Mouse (Mus musculus) megakaryocyte-erythroid progenitor cell, adult 5-6 weeks (primary cell): Measurements from ENCODE around the gene Tep1. TPM values are rescaled to one million over a fixed set of nuclear protein-coding genes. Genes with fewer than 3 reads are reported as not detected.
A peak's percentile ranks its signal among the peaks of the same experiment; 100 is the strongest.

ENCODE experiments used
- ATAC-seq: replicated peaks from 2 replicates; pipeline ENCODE4 v1.8.0; 2016; ENCODE audit warnings: mild to moderate bottlenecking, inconsistent platforms; ENCODE audit not compliant: severe bottlenecking, poor library complexity, low FRiP score, low TSS enrichment
- total RNA-seq, 2 experiments: library from RNA; stranded (forward) in 1 of 2; stranded (reverse) in 1 of 2; fragments of 200-1000, 215-1000 nt in 1 of 2; fragments of >200 nt in 1 of 2; fragmentation: Nextera tagmentation in 1 of 2; gene quantifications; 2 replicates each; pipeline ENCODE4 v1.2.3; 2014 to 2017

Tep1 gene
- total RNA-seq, 2 experiments from 2014 or later: 9.1 to 11.1 TPM

- ATAC-seq: peak; percentile 67
Observed at GRCm38 (mm10) chr14:50799502-50800259, 70.7 kb downstream of the Tep1 start.

- ATAC-seq: peak; percentile 65; the same call in 1 of the 2 replicates
Observed at GRCm38 (mm10) chr14:50798512-50798911, 71.8 kb downstream of the Tep1 start.

- ATAC-seq: no peak
Observed at GRCm38 (mm10) chr14:50796464-50796863, 73.9 kb downstream of the Tep1 start.

GRCm38 (mm10) chr14:50795965-50796364 lies 74.4 kb downstream of the Tep1 start:
- no peak for ATAC-seq

GRCm38 (mm10) chr14:50795261-50795935 lies 75.0 kb downstream of the Tep1 start:
- ATAC-seq: no peak

GRCm38 (mm10) chr14:50788157-50788556 lies 82.2 kb downstream of the Tep1 start:
- peak; percentile 50; the same call in 1 of the 2 replicates for ATAC-seq

- peak; percentile 97 for ATAC-seq
Observed at GRCm38 (mm10) chr14:50785251-50785637, 85.1 kb downstream of the Tep1 start, which contains the start of gene Ttc5. Ttc5 (minus strand) TSS chr14:50785519.

GRCm38 (mm10) chr14:50784391-50785250 lies 85.7 kb downstream of the Tep1 start:
- no peak for ATAC-seq

- no peak for ATAC-seq
Observed at GRCm38 (mm10) chr14:50782166-50782565, 88.2 kb downstream of the Tep1 start.

Other genes with a start within 250 kb of the Tep1 start
- not detected in 2 replicates for gene Olfr745, start 231.2 kb downstream of the Tep1 start, total RNA-seq (2014; fragmentation: Nextera tagmentation)
- not detected in 2 replicates for gene Olfr745, start 231.2 kb downstream of the Tep1 start, total RNA-seq (2017)
- not detected in 2 replicates for gene Olfr746, start 223.5 kb downstream of the Tep1 start, total RNA-seq (2014; fragmentation: Nextera tagmentation)
- not detected in 2 replicates for gene Olfr746, start 223.5 kb downstream of the Tep1 start, total RNA-seq (2017)
- not detected in 2 replicates for gene Olfr747, start 177.4 kb downstream of the Tep1 start, total RNA-seq (2014; fragmentation: Nextera tagmentation)
- not detected in 2 replicates for gene Olfr747, start 177.4 kb downstream of the Tep1 start, total RNA-seq (2017)
- not detected in 2 replicates for gene Olfr748, start 163.2 kb downstream of the Tep1 start, total RNA-seq (2014; fragmentation: Nextera tagmentation)
- not detected in 2 replicates for gene Olfr748, start 163.2 kb downstream of the Tep1 start, total RNA-seq (2017)
- gene Olfr749, start 125.5 kb downstream of the Tep1 start, total RNA-seq (2014; fragmentation: Nextera tagmentation): not detected in 2 replicates
- gene Olfr749, start 125.5 kb downstream of the Tep1 start, total RNA-seq (2017): not detected in 2 replicates
- 25.4 and 29.8 TPM in 2 replicates for gene Ttc5, start 85.0 kb downstream of the Tep1 start, total RNA-seq (2014; fragmentation: Nextera tagmentation)
- gene Ttc5, start 85.0 kb downstream of the Tep1 start, total RNA-seq (2017): 25.4 and 36.3 TPM in 2 replicates
- gene Ccnb1ip1, start 62.8 kb downstream of the Tep1 start, total RNA-seq (2014; fragmentation: Nextera tagmentation): not detected in 2 replicates
- not detected in 2 replicates for gene Ccnb1ip1, start 62.8 kb downstream of the Tep1 start, total RNA-seq (2017)
- 66.6 and 128 TPM in 2 replicates for gene Parp2, start 62.7 kb downstream of the Tep1 start, total RNA-seq (2014; fragmentation: Nextera tagmentation)
- gene Parp2, start 62.7 kb downstream of the Tep1 start, total RNA-seq (2017): 89.0 and 128 TPM in 2 replicates
- gene Klhl33, start 26.9 kb upstream of the Tep1 start, total RNA-seq (2014; fragmentation: Nextera tagmentation): not detected in 2 replicates
- gene Klhl33, start 26.9 kb upstream of the Tep1 start, total RNA-seq (2017): not detected in 2 replicates
- gene Osgep, start 54.3 kb upstream of the Tep1 start, total RNA-seq (2014; fragmentation: Nextera tagmentation): 76.3 and 83.3 TPM in 2 replicates
- 80.5 and 105 TPM in 2 replicates for gene Osgep, start 54.3 kb upstream of the Tep1 start, total RNA-seq (2017)
- 152 and 166 TPM in 2 replicates for gene Apex1, start 54.4 kb upstream of the Tep1 start, total RNA-seq (2014; fragmentation: Nextera tagmentation)
- 202 and 220 TPM in 2 replicates for gene Apex1, start 54.4 kb upstream of the Tep1 start, total RNA-seq (2017)
- gene Pip4p1, start 60.3 kb upstream of the Tep1 start, total RNA-seq (2014; fragmentation: Nextera tagmentation): 12.6 and 21.0 TPM in 2 replicates
- 10.9 and 12.6 TPM in 2 replicates for gene Pip4p1, start 60.3 kb upstream of the Tep1 start, total RNA-seq (2017)
- 297 and 354 TPM in 2 replicates for gene Pnp, start 60.5 kb upstream of the Tep1 start, total RNA-seq (2014; fragmentation: Nextera tagmentation)
- gene Pnp, start 60.5 kb upstream of the Tep1 start, total RNA-seq (2017): 162 and 277 TPM in 2 replicates
- not detected in 2 replicates for gene Gm49342, start 74.0 kb upstream of the Tep1 start, total RNA-seq (2014; fragmentation: Nextera tagmentation)
- gene Gm49342, start 74.0 kb upstream of the Tep1 start, total RNA-seq (2017): 194 and 233 TPM in 2 replicates
- gene Pnp2, start 85.4 kb upstream of the Tep1 start, total RNA-seq (2014; fragmentation: Nextera tagmentation): 28.8 and 44.9 TPM in 2 replicates
- gene Pnp2, start 85.4 kb upstream of the Tep1 start, total RNA-seq (2017): 9.8 and 12.2 TPM in 2 replicates
- gene Rnase10, start 137.2 kb upstream of the Tep1 start, total RNA-seq (2014; fragmentation: Nextera tagmentation): not detected in 2 replicates
- gene Rnase10, start 137.2 kb upstream of the Tep1 start, total RNA-seq (2017): not detected in 2 replicates
- not detected in 2 replicates for gene Rnase9, start 171.3 kb upstream of the Tep1 start, total RNA-seq (2014; fragmentation: Nextera tagmentation)
- not detected in 2 replicates for gene Rnase9, start 171.3 kb upstream of the Tep1 start, total RNA-seq (2017)
- not detected in 2 replicates for gene Rnase11, start 179.6 kb upstream of the Tep1 start, total RNA-seq (2014; fragmentation: Nextera tagmentation)
- gene Rnase11, start 179.6 kb upstream of the Tep1 start, total RNA-seq (2017): not detected in 2 replicates
- gene Rnase12, start 187.1 kb upstream of the Tep1 start, total RNA-seq (2014; fragmentation: Nextera tagmentation): not detected in 2 replicates
- gene Rnase12, start 187.1 kb upstream of the Tep1 start, total RNA-seq (2017): 0.99 and 5.2 TPM in 2 replicates
- not detected in 2 replicates for gene Olfr750, start 203.9 kb upstream of the Tep1 start, total RNA-seq (2014; fragmentation: Nextera tagmentation)
- not detected in 2 replicates for gene Olfr750, start 203.9 kb upstream of the Tep1 start, total RNA-seq (2017)
- gene Rnase4, start 220.5 kb upstream of the Tep1 start, total RNA-seq (2014; fragmentation: Nextera tagmentation): not detected in 2 replicates
- gene Rnase4, start 220.5 kb upstream of the Tep1 start, total RNA-seq (2017): 0.76 TPM in 1 of 2 replicates, not detected in the other
- not detected in 2 replicates for gene Ang, start 220.6 kb upstream of the Tep1 start, total RNA-seq (2014; fragmentation: Nextera tagmentation)
- gene Ang, start 220.6 kb upstream of the Tep1 start, total RNA-seq (2017): not detected in 2 replicates
- not detected in 2 replicates for gene Eddm3b, start 243.9 kb upstream of the Tep1 start, total RNA-seq (2014; fragmentation: Nextera tagmentation)
- gene Eddm3b, start 243.9 kb upstream of the Tep1 start, total RNA-seq (2017): not detected in 2 replicates